Mouse (Mus musculus): ENCODE data around the gene Defb41. TPM values are rescaled to one million over a fixed set of nuclear protein-coding genes. Genes with fewer than 3 reads are reported as not detected.
"Not testable (repeated sequence)": the region's sequence is repeated elsewhere in the genome, so short reads cannot be mapped to it uniquely, and the experiment has no call there.

The Defb41 gene
- not detected in 2 replicates for total RNA-seq (2017)

- ATAC-seq (replicated peaks in 1 of 2; ENCODE audit: insufficient read depth in 1 of 2, low FRiP score in 2 of 2, low TSS enrichment in 1 of 2, low read depth in 1 of 2, poor library complexity in 2 of 2, severe bottlenecking in 2 of 2) = no peak
These were observed at the start of gene Defb41 for GRCm38 (mm10) chr1:18265038-18265437. Defb41 (minus strand) TSS chr1:18265138.

GRCm38 (mm10) chr1:18308474-18308829, 43.5 kb upstream of the Defb41 start:
- no peak for ATAC-seq (replicated peaks in 1 of 2; ENCODE audit: insufficient read depth in 1 of 2, low FRiP score in 2 of 2, low TSS enrichment in 1 of 2, low read depth in 1 of 2, poor library complexity in 2 of 2, severe bottlenecking in 2 of 2)

- ATAC-seq (replicated peaks in 1 of 2; ENCODE audit: insufficient read depth in 1 of 2, low FRiP score in 2 of 2, low TSS enrichment in 1 of 2, low read depth in 1 of 2, poor library complexity in 2 of 2, severe bottlenecking in 2 of 2) = no peak
These were observed 42.9 kb upstream of the Defb41 start for GRCm38 (mm10) chr1:18307545-18308473.

DNA sequence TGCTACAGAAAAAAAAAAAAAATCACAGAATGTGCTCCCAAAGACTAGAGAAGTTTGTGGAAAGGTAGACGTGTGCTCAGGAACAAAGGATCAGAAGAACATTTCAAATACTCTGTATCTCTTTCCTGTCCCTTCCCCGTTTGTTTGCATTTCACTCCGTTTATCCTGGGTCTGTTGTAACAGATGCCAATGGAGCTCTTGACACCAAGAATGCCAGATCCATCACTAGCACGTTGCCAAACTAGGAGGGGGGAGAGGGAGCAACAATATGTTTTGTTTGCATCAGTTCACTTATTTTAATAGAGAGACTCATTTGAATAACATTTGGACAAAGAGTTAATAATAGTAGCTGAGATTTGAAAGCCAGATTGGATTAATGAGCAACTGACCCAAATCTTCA, 27.6 kb upstream of the Defb41 start:
- ATAC-seq (replicated peaks in 1 of 2; ENCODE audit: insufficient read depth in 1 of 2, low FRiP score in 2 of 2, low TSS enrichment in 1 of 2, low read depth in 1 of 2, poor library complexity in 2 of 2, severe bottlenecking in 2 of 2) = no peak

- peak; percentile 62 to 75; a peak in 3 of 4 replicates for ATAC-seq (replicated peaks in 1 of 2; ENCODE audit: insufficient read depth in 1 of 2, low FRiP score in 2 of 2, low TSS enrichment in 1 of 2, low read depth in 1 of 2, poor library complexity in 2 of 2, severe bottlenecking in 2 of 2)
These were observed 23.9 kb upstream of the Defb41 start for GRCm38 (mm10) chr1:18288860-18289259.

DNA sequence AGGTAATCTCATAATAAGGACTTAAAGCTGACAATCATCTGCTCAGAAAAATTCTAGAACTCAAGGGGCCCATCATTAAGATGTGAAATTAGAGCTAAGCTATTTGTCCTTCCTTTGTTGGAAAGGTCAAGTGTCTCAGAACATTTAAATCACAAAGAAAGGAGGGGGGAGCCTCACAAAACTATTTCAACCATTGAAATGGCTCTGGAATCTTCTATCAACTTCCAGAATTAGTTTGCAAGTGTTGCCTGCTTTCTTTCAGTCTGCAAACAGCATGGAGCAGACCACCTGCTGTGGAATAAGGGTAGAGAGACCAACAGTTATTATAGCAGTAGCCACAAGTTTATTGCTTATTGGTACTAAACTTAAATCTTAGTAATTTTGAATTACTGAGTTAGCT, 22.4 kb upstream of the Defb41 start:
- no peak for ATAC-seq (replicated peaks in 1 of 2; ENCODE audit: insufficient read depth in 1 of 2, low FRiP score in 2 of 2, low TSS enrichment in 1 of 2, low read depth in 1 of 2, poor library complexity in 2 of 2, severe bottlenecking in 2 of 2)

DNA sequence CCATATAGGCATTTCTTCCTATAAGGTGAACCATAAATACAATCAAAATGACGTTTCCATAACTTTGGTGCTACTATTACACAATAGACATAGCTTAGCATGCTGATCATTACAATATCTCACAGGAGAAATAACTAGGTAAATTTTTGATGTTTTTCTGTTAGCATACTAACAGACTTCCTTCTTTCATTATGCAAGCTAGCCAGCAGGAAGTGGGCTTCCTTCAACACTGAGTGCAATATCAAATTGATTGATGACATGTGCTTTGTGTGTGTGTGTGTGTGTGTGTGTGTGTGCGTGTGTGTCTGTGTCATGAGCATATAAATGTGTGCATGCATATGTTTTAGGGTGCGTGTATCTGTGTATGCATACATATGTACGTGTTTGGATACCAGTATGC, 6.2 kb upstream of the Defb41 start:
- ATAC-seq (replicated peaks in 1 of 2; ENCODE audit: insufficient read depth in 1 of 2, low FRiP score in 2 of 2, low TSS enrichment in 1 of 2, low read depth in 1 of 2, poor library complexity in 2 of 2, severe bottlenecking in 2 of 2) = peak; percentile 85 to 86

DNA sequence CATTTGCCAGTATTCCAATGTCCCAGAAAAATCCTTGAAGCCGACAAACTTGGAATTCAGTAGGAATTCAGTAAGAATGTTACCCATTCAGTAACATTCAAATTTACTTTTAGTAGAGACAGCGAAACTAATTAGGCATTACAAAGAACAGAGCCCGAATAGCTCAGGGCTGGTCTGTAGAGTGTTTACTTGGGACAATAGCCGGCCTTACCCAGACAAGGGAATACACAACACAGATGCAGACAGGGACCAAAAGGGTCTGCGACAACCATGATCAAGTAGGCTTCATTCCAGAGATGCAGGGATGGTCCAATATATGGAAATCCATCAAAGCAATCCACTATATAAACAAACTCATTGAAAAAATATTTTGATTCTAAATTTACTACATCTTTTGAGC, 3.9 kb upstream of the Defb41 start:
- ATAC-seq (replicated peaks in 1 of 2; ENCODE audit: insufficient read depth in 1 of 2, low FRiP score in 2 of 2, low TSS enrichment in 1 of 2, low read depth in 1 of 2, poor library complexity in 2 of 2, severe bottlenecking in 2 of 2) = no peak

DNA sequence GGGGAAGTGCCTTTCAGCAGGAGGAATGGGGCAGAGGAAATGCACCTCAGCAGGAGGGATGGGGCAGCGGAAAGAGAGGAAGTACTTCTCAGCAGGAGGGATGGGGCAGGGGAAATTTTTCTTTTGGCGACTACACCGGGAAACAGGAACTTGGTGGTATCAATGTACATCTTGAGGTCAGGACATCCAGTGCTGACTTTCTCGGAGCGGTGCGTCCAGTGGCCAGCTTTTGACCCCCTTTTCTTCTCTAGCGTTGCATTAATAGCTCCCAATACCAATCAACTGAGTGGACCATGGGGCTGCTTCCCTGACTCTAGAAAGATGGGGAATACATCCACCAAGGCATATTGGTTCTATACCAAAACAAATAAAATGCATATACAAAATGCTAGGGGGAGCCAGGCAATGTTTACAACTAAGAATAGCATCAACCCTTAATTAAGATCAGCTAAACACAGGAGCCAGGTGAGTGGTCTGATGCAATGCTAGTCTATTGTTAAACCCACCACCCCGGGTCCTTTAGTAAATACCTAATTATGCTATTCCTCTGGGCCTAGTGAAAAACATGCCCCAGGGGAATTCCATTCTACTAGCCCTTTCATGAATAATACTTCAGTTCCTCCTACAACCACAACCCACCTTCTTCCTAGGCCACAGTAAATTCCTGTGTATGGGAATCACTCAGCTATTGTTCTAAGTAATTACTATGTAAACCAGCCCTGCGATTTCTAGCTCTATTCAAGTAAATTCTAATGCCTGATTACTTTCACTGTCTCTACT, 18.9 kb downstream of the Defb41 start:
- ATAC-seq (replicated peaks in 1 of 2; ENCODE audit: insufficient read depth in 1 of 2, low FRiP score in 2 of 2, low TSS enrichment in 1 of 2, low read depth in 1 of 2, poor library complexity in 2 of 2, severe bottlenecking in 2 of 2) = not testable (repeated sequence)

- no peak for ATAC-seq (replicated peaks in 1 of 2; ENCODE audit: insufficient read depth in 1 of 2, low FRiP score in 2 of 2, low TSS enrichment in 1 of 2, low read depth in 1 of 2, poor library complexity in 2 of 2, severe bottlenecking in 2 of 2)
These were observed 27.6 kb downstream of the Defb41 start, which contains the start of gene Defb18 for GRCm38 (mm10) chr1:18237343-18237742. Defb18 (minus strand) TSS chr1:18237443.

DNA sequence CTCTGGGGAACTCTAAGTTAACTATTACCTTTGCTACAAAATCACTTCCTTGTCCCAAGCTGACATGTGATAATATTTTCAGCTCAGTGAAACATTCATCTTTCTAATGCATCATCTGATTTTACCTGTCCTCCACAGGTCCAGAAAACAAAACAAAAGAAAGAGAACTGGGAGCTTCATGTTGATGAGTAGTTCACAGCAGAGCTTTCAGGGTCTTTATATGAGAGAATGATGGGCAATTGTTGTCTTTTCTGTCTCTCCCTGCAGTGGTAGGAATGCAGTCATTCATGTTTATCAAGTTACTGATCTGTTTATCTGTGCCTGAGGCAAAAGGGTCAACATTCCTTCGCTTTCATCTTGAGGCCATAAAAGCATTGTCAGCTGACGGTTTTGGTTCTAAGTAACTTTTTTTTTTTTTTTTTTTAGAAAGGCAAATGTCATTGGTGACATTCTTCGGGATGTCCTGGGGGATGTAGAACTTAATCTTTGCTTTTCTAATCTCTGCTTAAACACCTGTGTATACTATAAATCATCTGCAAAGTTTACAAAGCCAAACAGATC, 41.5 kb downstream of the Defb41 start:
- ATAC-seq (replicated peaks in 1 of 2; ENCODE audit: insufficient read depth in 1 of 2, low FRiP score in 2 of 2, low TSS enrichment in 1 of 2, low read depth in 1 of 2, poor library complexity in 2 of 2, severe bottlenecking in 2 of 2) = no peak

Other genes with a start within 250 kb of the Defb41 start
- gene Crisp4, start 119.2 kb downstream of the Defb41 start, total RNA-seq (2017) = not detected in 2 replicates
- gene Defb18, start 27.7 kb downstream of the Defb41 start, total RNA-seq (2017) = not detected in 2 replicates